Mouse (Mus musculus) embryonic facial prominence, embryonic 14.5 days (tissue): ENCODE data around the gene Arid5b. TPM values are rescaled to one million over a fixed set of nuclear protein-coding genes. Genes with fewer than 3 reads are reported as not detected.

Experiments used
- ATAC-seq: fragments of 200-750 bp; cut with Nextera tagmentation; 2 replicates; pipeline ENCODE4 v1.8.0; 2017; ENCODE audit warnings: low read depth, moderate number of reproducible peaks, moderate TSS enrichment
- DNase-seq: peaks from one replicate; pipeline ENCODE4 v3.0.0-alpha.2; 2015; ENCODE audit warnings: low spot score
- H3K27ac ChIP-seq: fragments of 300-500 bp; sonication (generic); replicated peaks from 2 replicates; pipeline ENCODE4 v1.5.1; 2014; ENCODE audit warnings: low read depth, mild to moderate bottlenecking, low read length, moderate library complexity
- H3K27me3 ChIP-seq: fragments of 300-500 bp; sonication (generic); replicated peaks from 2 replicates; pipeline ENCODE4 v1.6.1; 2014; ENCODE audit warnings: low read length; ENCODE audit not compliant: control insufficient read depth, insufficient read depth
- H3K36me3 ChIP-seq: fragments of 300-500 bp; sonication (generic); 2 replicates; pipeline ENCODE4 v1.6.1; 2014; ENCODE audit warnings: low read length, mixed read lengths; ENCODE audit not compliant: control insufficient read depth, insufficient read depth
- H3K4me1 ChIP-seq: fragments of 300-500 bp; sonication (generic); 2 replicates; pipeline ENCODE4 v1.6.1; 2014; ENCODE audit warnings: antibody characterized with exemption, low read length; ENCODE audit not compliant: control insufficient read depth, insufficient read depth
- H3K4me2 ChIP-seq: fragments of 300-500 bp; sonication (generic); 2 replicates; pipeline ENCODE4 v1.6.1; 2014; ENCODE audit warnings: low read depth, mild to moderate bottlenecking, low read length, moderate library complexity, mixed read lengths
- H3K4me3 ChIP-seq: fragments of 300-500 bp; sonication (generic); 2 replicates; pipeline ENCODE4 v1.5.1; 2014; ENCODE audit warnings: low read depth, mild to moderate bottlenecking, low read length
- H3K9ac ChIP-seq: fragments of 300-500 bp; sonication (generic); 2 replicates; pipeline ENCODE4 v1.6.1; 2014; ENCODE audit warnings: low read depth, mild to moderate bottlenecking, low read length, moderate library complexity, mixed read lengths
- H3K9me3 ChIP-seq: fragments of 300-500 bp; sonication (generic); 2 replicates; pipeline ENCODE4 v1.6.1; 2016; ENCODE audit warnings: low read length; ENCODE audit not compliant: control insufficient read depth
- WGBS: fragments of 180-500 bp; shearing (Covaris S2); extraction: QIAGEN DNeasy Blood & Tissue Kit; methylation state at CpG from one replicate; pipeline ENCODE4 v1.1.7; 2014; 5-methylcytosine and 5-hydroxymethylcytosine counted together
- polyA plus RNA-seq: library from polyadenylated mRNA; unstranded; fragments of >200 nt; fragmentation: Nextera tagmentation; extraction: Ambion mirVana; gene quantifications from 2 replicates; pipeline ENCODE4 v1.2.1, GENCODE M21; 2014

Arid5b gene
- polyA plus RNA-seq, 1 experiment from 2014 or later, result 34.4 TPM

DNA sequence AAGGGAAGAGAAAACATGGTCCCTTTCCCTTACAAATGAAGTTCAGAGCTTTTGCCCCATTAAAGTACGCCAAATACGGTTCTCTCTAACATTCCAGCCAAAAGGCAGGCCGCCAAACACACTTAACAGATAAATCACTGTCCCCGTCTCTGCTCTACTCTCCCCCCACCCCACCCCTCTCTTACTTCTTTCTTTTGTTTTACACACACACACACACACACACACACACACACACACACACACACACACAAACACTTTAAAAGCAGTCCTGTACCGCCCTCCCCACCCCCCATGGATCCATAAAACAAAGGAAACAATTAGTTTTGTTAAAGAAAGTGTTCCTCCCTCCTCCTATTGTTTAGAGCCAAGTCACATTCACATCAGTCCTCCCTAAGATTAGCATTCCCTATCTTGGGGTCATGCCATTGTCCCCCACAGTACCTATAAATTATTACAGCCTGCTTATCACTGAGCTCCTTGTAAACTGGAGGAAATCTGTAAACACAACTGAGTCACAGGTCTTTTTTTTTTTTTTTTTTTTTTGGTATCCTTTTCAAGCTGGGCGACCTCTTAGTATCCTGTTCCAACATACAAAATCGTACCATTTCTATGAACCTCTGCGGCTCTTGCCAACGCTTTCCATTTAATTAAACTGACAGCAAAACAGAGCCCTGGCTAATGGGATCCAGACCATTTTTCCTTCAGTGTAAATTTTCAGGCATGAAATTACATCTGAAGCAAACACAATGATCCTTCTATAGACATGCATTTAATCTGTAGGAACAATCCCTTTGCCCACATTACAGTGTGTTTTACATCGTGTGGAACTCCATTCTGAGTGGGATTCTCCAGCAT, 66.3 kb downstream of the Arid5b start:
- Histone ChIP-seq H3K4me2 (no peak overlapping the region), H3K4me3 (no peak overlapping the region), H3K9me3 (peaks cover 14% of the 10 kb centered on the region), H3K36me3 (peaks cover 36% of the 10 kb centered on the region), H3K27ac (peak overlapping the region; percentile 49), H3K27me3 (no peaks in the 10 kb centered on the region), H3K9ac (no peak overlapping the region), H3K4me1 (peaks cover 20% of the 10 kb centered on the region)
- 35% methylated on average over 10 of the region's 10 CpGs for WGBS
- no peak; the same call in 1 of the 2 replicates for ATAC-seq
- DNase-seq, result peak; percentile 80

GRCm38 (mm10) chr10:68211514-68211913, 67.0 kb downstream of the Arid5b start:
- Histone ChIP-seq H3K27me3 (no peaks in the 10 kb centered on the region), H3K9me3 (peaks cover 6% of the 10 kb centered on the region; the same call in 1 of the 2 replicates), H3K4me2 (no peak overlapping the region), H3K9ac (no peak overlapping the region), H3K4me3 (no peak overlapping the region), H3K36me3 (peaks cover 28% of the 10 kb centered on the region), H3K27ac (peak overlapping the region; percentile 49; the same call in 1 of the 2 replicates), H3K4me1 (peaks cover 20% of the 10 kb centered on the region)
- ATAC-seq (no peak), DNase-seq (no peak)
- 67% methylated on average over 2 of the region's 2 CpGs for WGBS

GRCm38 (mm10) chr10:68210025-68210642, 68.4 kb downstream of the Arid5b start:
- Histone ChIP-seq H3K27me3 (no peaks in the 10 kb centered on the region), H3K4me3 (no peak overlapping the region), H3K36me3 (peaks cover 15% of the 10 kb centered on the region), H3K4me2 (no peak overlapping the region), H3K4me1 (peaks cover 20% of the 10 kb centered on the region), H3K27ac (no peak overlapping the region), H3K9ac (no peak overlapping the region), H3K9me3 (no peaks in the 10 kb centered on the region)
- no peak for ATAC-seq
- DNase-seq, result no peak
- 82% methylated on average over 12 of the region's 12 CpGs for WGBS

DNA sequence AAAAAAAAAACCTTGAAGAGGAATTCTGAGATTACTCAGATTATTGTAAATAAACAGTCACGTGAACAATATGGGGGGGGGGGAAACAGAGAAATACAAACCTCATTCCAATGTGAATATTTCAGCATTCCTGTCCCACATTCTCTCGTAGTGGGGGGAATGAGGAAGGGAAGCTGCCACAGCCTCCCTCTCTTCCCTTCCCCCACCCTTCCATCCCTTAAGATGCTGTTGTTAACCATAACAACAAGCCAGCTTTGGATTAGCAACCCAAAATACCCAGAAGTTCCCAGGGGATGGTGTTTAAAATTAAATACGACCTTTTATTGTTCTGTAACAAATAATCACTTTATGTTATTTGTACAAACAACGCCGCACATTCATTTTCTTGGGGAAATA, 69.9 kb downstream of the Arid5b start:
- H3K27ac ChIP-seq, result peak overlapping the region; percentile 55; the same call in 1 of the 2 replicates
- H3K9ac ChIP-seq, result no peak overlapping the region; the same call in 1 of the 2 replicates
- WGBS, result 37% methylated on average over 5 of the region's 5 CpGs
- ATAC-seq, result no peak
- H3K36me3 ChIP-seq, result peaks cover 12% of the 10 kb centered on the region; the same call in 1 of the 2 replicates
- H3K4me2 ChIP-seq, result peak overlapping the region; percentile 25
- H3K9me3 ChIP-seq, result no peaks in the 10 kb centered on the region
- H3K4me1 ChIP-seq, result peaks cover 20% of the 10 kb centered on the region
- peak; percentile 44 for DNase-seq
- H3K27me3 ChIP-seq, result no peaks in the 10 kb centered on the region
- no peak overlapping the region for H3K4me3 ChIP-seq

- H3K27me3 ChIP-seq, result no peaks in the 10 kb centered on the region
- peak overlapping the region; percentile 25 for H3K4me2 ChIP-seq
- peaks cover 20% of the 10 kb centered on the region for H3K4me1 ChIP-seq
- H3K4me3 ChIP-seq, result peak overlapping the region; percentile 2; the same call in 1 of the 2 replicates
- H3K9me3 ChIP-seq, result no peaks in the 10 kb centered on the region
- peak overlapping the region; percentile 8; the same call in 1 of the 2 replicates for H3K27ac ChIP-seq
- ATAC-seq, result peak; percentile 60; the same call in 1 of the 2 replicates
- no peak overlapping the region for H3K9ac ChIP-seq
- 20% methylated on average over 20 of the region's 20 CpGs for WGBS
- peak; percentile 88 for DNase-seq
- peaks cover 11% of the 10 kb centered on the region; the same call in 1 of the 2 replicates for H3K36me3 ChIP-seq
Observed at GRCm38 (mm10) chr10:68207803-68208669, 70.5 kb downstream of the Arid5b start.

DNA sequence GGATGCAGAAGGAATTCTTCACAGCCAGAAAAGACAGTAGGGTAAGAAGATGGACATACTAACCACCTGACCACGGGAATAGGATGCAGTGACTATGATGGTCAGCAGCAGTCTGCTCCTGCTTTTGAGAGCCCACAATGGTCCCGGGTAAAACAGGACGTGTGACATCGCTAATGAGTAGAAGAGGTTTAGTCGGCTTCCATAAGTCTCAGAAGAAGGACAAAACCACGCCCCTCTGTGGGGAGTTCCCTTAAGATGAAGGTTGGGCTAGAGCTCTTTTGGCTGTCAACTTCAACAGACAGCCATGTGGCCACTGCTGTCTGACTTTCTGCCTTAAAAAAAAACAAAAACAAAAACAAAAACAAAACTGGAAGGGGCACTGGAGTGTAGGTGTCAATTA, 74.1 kb downstream of the Arid5b start:
- H3K9me3 ChIP-seq, result no peaks in the 10 kb centered on the region
- H3K36me3 ChIP-seq, result peaks cover 33% of the 10 kb centered on the region; the same call in 1 of the 2 replicates
- H3K4me3 ChIP-seq, result no peak overlapping the region
- H3K4me1 ChIP-seq, result peaks cover 9% of the 10 kb centered on the region
- H3K9ac ChIP-seq, result no peak overlapping the region
- WGBS, result 90% methylated on average over 6 of the region's 6 CpGs
- H3K27ac ChIP-seq, result no peak overlapping the region
- H3K27me3 ChIP-seq, result no peaks in the 10 kb centered on the region
- ATAC-seq (no peak), DNase-seq (no peak)
- no peak overlapping the region for H3K4me2 ChIP-seq

DNA sequence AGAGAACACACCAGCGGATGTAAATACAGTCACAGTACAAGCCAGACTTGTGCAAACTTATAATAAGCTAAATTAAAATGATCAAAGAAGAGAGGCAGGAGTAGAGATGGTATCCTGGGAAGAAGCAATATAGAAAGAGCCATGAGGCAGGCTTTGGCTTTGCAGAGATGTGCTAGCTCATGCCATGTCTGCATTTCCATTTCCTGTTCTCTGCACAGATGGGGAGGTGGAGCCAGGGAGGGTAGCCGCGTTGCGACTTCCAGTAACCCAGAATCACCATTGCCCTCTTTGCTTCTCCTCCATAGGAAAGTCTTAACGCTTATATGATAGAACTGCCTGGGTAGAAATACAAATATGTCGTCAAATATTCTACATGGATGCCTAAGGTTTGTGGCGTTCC, 74.7 kb downstream of the Arid5b start:
- H3K27ac ChIP-seq, result no peak overlapping the region
- no peak overlapping the region for H3K9ac ChIP-seq
- H3K4me2 ChIP-seq, result no peak overlapping the region
- WGBS, result 92% methylated on average over 7 of the region's 7 CpGs
- H3K4me3 ChIP-seq, result no peak overlapping the region
- no peaks in the 10 kb centered on the region for H3K27me3 ChIP-seq
- ATAC-seq (no peak), DNase-seq (no peak)
- H3K9me3 ChIP-seq, result no peaks in the 10 kb centered on the region
- H3K36me3 ChIP-seq, result peaks cover 38% of the 10 kb centered on the region; the same call in 1 of the 2 replicates
- 0 out of 2 replicates have a peak, but pooled peaks cover 3% of the 10 kb centered on the region for H3K4me1 ChIP-seq

GRCm38 (mm10) chr10:68203322-68203721, 75.2 kb downstream of the Arid5b start:
- ATAC-seq, result no peak
- Histone ChIP-seq H3K9ac (no peak overlapping the region), H3K4me1 (no peaks in the 10 kb centered on the region), H3K9me3 (no peaks in the 10 kb centered on the region), H3K4me2 (no peak overlapping the region), H3K27me3 (no peaks in the 10 kb centered on the region), H3K36me3 (peaks cover 40% of the 10 kb centered on the region; the same call in 1 of the 2 replicates), H3K27ac (no peak overlapping the region), H3K4me3 (no peak overlapping the region)
- WGBS, result 86% methylated on average over 11 of the region's 11 CpGs
- DNase-seq, result no peak
